Mouse (Mus musculus): ENCODE measurements around the gene Ankrd66. TPM values are rescaled to one million over a fixed set of nuclear protein-coding genes. Genes with fewer than 3 reads are reported as not detected.
A peak's percentile ranks its signal among the peaks of the same experiment; 100 is the strongest.

The Ankrd66 gene
- total RNA-seq (2018; cell fraction: chromatin; rRNA removed): 1 to 10 TPM in 6 of 26 experiments, under 1 TPM in 10, not detected in 10; 0.69 to 1.9 (median 0.95) TPM
- under 1 TPM in 18 of 26 experiments, not detected in 8; 0.09 to 0.51 (median 0.25) TPM for total RNA-seq (2018; cell fraction: cytosol; rRNA removed)
- 1 to 10 TPM in 12 of 26 experiments, under 1 TPM in 5, not detected in 9; 0.44 to 5.8 (median 1.7) TPM for total RNA-seq (2018; cell fraction: nucleus; rRNA removed)
- 0.19 to 0.29 TPM in 2 of 3 replicates, not detected in the other for polyA plus RNA-seq (2018)

GRCm38 (mm10) chr17:43543539-43543938 is at the start of gene Ankrd66:
Gene Ankrd66, minus strand, starts transcription at chr17:43543639.
- H3K36me3 ChIP-seq (ENCODE audit: inconsistent target): no peaks in the 10 kb centered on the region
- H3K79me2 ChIP-seq (ENCODE audit: inconsistent target): no peaks in the 10 kb centered on the region
- 74% methylated on average over 1 of the region's 1 CpGs for WGBS (ENCODE audit: missing documents)
- no peak within 1 kb of the TSS for H3K4me3 ChIP-seq (ENCODE audit: inconsistent target)
- no peak within 1 kb of the TSS for H3K27ac ChIP-seq

GRCm38 (mm10) chr17:43592296-43593291 is 49.2 kb upstream of the Ankrd66 start:
- H3K79me2 ChIP-seq (ENCODE audit: inconsistent target): no peaks in the 10 kb centered on the region
- H3K4me3 ChIP-seq (ENCODE audit: inconsistent target): no peak overlapping the region
- 97% methylated on average over 21 of the region's 21 CpGs for WGBS (ENCODE audit: missing documents)
- H3K36me3 ChIP-seq (ENCODE audit: inconsistent target): no peaks in the 10 kb centered on the region
- no peak overlapping the region for H3K27ac ChIP-seq

GRCm38 (mm10) chr17:43590531-43590930 is 47.1 kb upstream of the Ankrd66 start:
- no peaks in the 10 kb centered on the region for H3K79me2 ChIP-seq (ENCODE audit: inconsistent target)
- no peak overlapping the region for H3K4me3 ChIP-seq (ENCODE audit: inconsistent target)
- no peak overlapping the region for H3K27ac ChIP-seq
- 93% methylated on average over 5 of the region's 5 CpGs for WGBS (ENCODE audit: missing documents)
- H3K36me3 ChIP-seq (ENCODE audit: inconsistent target): no peaks in the 10 kb centered on the region

- no peak overlapping the region for H3K27ac ChIP-seq
- H3K79me2 ChIP-seq (ENCODE audit: inconsistent target): no peaks in the 10 kb centered on the region
- no peak overlapping the region for H3K4me3 ChIP-seq (ENCODE audit: inconsistent target)
- 84% methylated on average over 6 of the region's 6 CpGs for WGBS (ENCODE audit: missing documents)
- no peaks in the 10 kb centered on the region for H3K36me3 ChIP-seq (ENCODE audit: inconsistent target)
Observed at GRCm38 (mm10) chr17:43589750-43590149, 46.3 kb upstream of the Ankrd66 start.

- Histone ChIP-seq H3K79me2 (ENCODE audit: inconsistent target) (no peaks in the 10 kb centered on the region), H3K27ac (no peak overlapping the region), H3K4me3 (ENCODE audit: inconsistent target) (no peak overlapping the region), H3K36me3 (ENCODE audit: inconsistent target) (no peaks in the 10 kb centered on the region)
- 96% methylated on average over 2 of the region's 2 CpGs for whole genome bisulfite sequencing (ENCODE audit: missing documents)
Observed at GRCm38 (mm10) chr17:43587278-43587677, 43.8 kb upstream of the Ankrd66 start.

GRCm38 (mm10) chr17:43584771-43585170 is 41.3 kb upstream of the Ankrd66 start:
- Histone ChIP-seq H3K4me3 (ENCODE audit: inconsistent target) (no peak overlapping the region), H3K27ac (no peak overlapping the region), H3K36me3 (ENCODE audit: inconsistent target) (no peaks in the 10 kb centered on the region), H3K79me2 (ENCODE audit: inconsistent target) (no peaks in the 10 kb centered on the region)
- WGBS (ENCODE audit: missing documents): 94% methylated on average over 7 of the region's 7 CpGs

GRCm38 (mm10) chr17:43581012-43581467 is 37.6 kb upstream of the Ankrd66 start:
- no peaks in the 10 kb centered on the region for H3K36me3 ChIP-seq (ENCODE audit: inconsistent target)
- H3K27ac ChIP-seq: no peak overlapping the region
- no peaks in the 10 kb centered on the region; the same call in 1 of the 2 replicates for H3K79me2 ChIP-seq (ENCODE audit: inconsistent target)
- H3K4me3 ChIP-seq (ENCODE audit: inconsistent target): no peak overlapping the region
- 75% methylated on average over 8 of the region's 8 CpGs for WGBS (ENCODE audit: missing documents)

GRCm38 (mm10) chr17:43580456-43580855 is 37.0 kb upstream of the Ankrd66 start:
- H3K4me3 ChIP-seq (ENCODE audit: inconsistent target): no peak overlapping the region
- no peaks in the 10 kb centered on the region for H3K36me3 ChIP-seq (ENCODE audit: inconsistent target)
- WGBS (ENCODE audit: missing documents): 42% methylated on average over 3 of the region's 3 CpGs
- H3K79me2 ChIP-seq (ENCODE audit: inconsistent target): peaks cover 3% of the 10 kb centered on the region; the same call in 1 of the 2 replicates
- H3K27ac ChIP-seq: no peak overlapping the region

GRCm38 (mm10) chr17:43573624-43574073 is 30.2 kb upstream of the Ankrd66 start:
- WGBS (ENCODE audit: missing documents): 9% methylated on average over 3 of the region's 3 CpGs
- H3K27ac ChIP-seq: peak overlapping the region; percentile 79

GRCm38 (mm10) chr17:43569287-43569686 is 25.8 kb upstream of the Ankrd66 start:
- Histone ChIP-seq H3K27ac (0 out of 2 replicates have a peak overlapping the region, but pooled peaks have one; percentile 40), H3K36me3 (ENCODE audit: inconsistent target) (no peaks in the 10 kb centered on the region), H3K4me3 (ENCODE audit: inconsistent target) (no peak overlapping the region)

More at GRCm38 (mm10) chr17:43573624-43574073, 30.2 kb upstream of the Ankrd66 start:
- H3K4me3 ChIP-seq (ENCODE audit: inconsistent target): no peak overlapping the region
- peaks cover 25% of the 10 kb centered on the region; the same call in 1 of the 2 replicates for H3K79me2 ChIP-seq (ENCODE audit: inconsistent target)
- no peaks in the 10 kb centered on the region for H3K36me3 ChIP-seq (ENCODE audit: inconsistent target)

GRCm38 (mm10) chr17:43567992-43568888 is 24.8 kb upstream of the Ankrd66 start, which contains the start of gene Pla2g7:
Gene Pla2g7, plus strand, starts transcription at chr17:43568098.
- H3K27ac ChIP-seq: no peak within 1 kb of the TSS
- 22% methylated on average over 34 of the region's 34 CpGs for WGBS (ENCODE audit: missing documents)
- no peaks in the 10 kb centered on the region for H3K36me3 ChIP-seq (ENCODE audit: inconsistent target)
- peaks cover 14% of the 10 kb centered on the region; the same call in 1 of the 2 replicates for H3K79me2 ChIP-seq (ENCODE audit: inconsistent target)
- peak within 1 kb of the TSS; percentile 1; the same call in 1 of the 2 replicates for H3K4me3 ChIP-seq (ENCODE audit: inconsistent target)

More at GRCm38 (mm10) chr17:43569287-43569686, 25.8 kb upstream of the Ankrd66 start:
- WGBS (ENCODE audit: missing documents): 61% methylated on average over 4 of the region's 7 CpGs
- peaks cover 14% of the 10 kb centered on the region; the same call in 1 of the 2 replicates for H3K79me2 ChIP-seq (ENCODE audit: inconsistent target)

- Histone ChIP-seq H3K79me2 (ENCODE audit: inconsistent target) (peaks cover 13% of the 10 kb centered on the region; the same call in 1 of the 2 replicates), H3K4me3 (ENCODE audit: inconsistent target) (no peak overlapping the region), H3K27ac (no peak overlapping the region), H3K36me3 (ENCODE audit: inconsistent target) (no peaks in the 10 kb centered on the region)
- WGBS (ENCODE audit: missing documents): 67% methylated on average over 12 of the region's 12 CpGs
Observed at GRCm38 (mm10) chr17:43567593-43567991, 24.2 kb upstream of the Ankrd66 start.

GRCm38 (mm10) chr17:43563192-43563987 is 20.0 kb upstream of the Ankrd66 start:
- WGBS (ENCODE audit: missing documents): 93% methylated on average over 7 of the region's 7 CpGs
- Histone ChIP-seq H3K4me3 (ENCODE audit: inconsistent target) (no peak overlapping the region), H3K36me3 (ENCODE audit: inconsistent target) (no peaks in the 10 kb centered on the region), H3K79me2 (ENCODE audit: inconsistent target) (no peaks in the 10 kb centered on the region), H3K27ac (no peak overlapping the region)
